Mouse (Mus musculus) Patski (cell line): Measurements from ENCODE around the gene Pwwp2b. TPM values are rescaled to one million over a fixed set of nuclear protein-coding genes. Genes with fewer than 3 reads are reported as not detected.

Experiments
- ATAC-seq: fragments of 100-300 bp; one replicate; pipeline ENCODE4 v1.8.0; 2021
- CTCF ChIA-PET: fragments of 350-600 bp; sonication (Branson Sonifier 250); formaldehyde crosslinking; loops from one replicate; lab custom pipeline; 2022; ENCODE audit warnings: inconsistent platforms; lab: Charles Lee
- POLR2A ChIA-PET: fragments of 350-600 bp; sonication (Branson Sonifier 250); formaldehyde crosslinking; loops from one replicate; lab custom pipeline; 2022; ENCODE audit warnings: antibody characterized with exemption, inconsistent platforms; lab: Charles Lee
- DNase-seq: peaks from one replicate; pipeline ENCODE4 v3.0.0-alpha.2; 2011; ENCODE audit warnings: low read depth, low spot score
- H3K27me3 ChIP-seq: fragments of 371-371 bp; one replicate; pipeline ENCODE4 v1.5.1; 2021
- CTCF ChIP-seq: fragments of 100-300 bp; IDR thresholded peaks from one replicate; pipeline ENCODE4 v1.5.1; 2021
- in situ Hi-C: fragments of 300-500 bp; cut with MboI; formaldehyde crosslinking; loops from 3 replicates; pipeline ENCODE4 v1.11.1; 2018; ENCODE audit warnings: low pct_unique_long_range_greater_than_20kb, mixed read lengths
- polyA plus RNA-seq: library from polyadenylated mRNA; unstranded; gene quantifications from one replicate; pipeline ENCODE4 v1.2.3, GENCODE M21; 2021

Pwwp2b gene
- polyA plus RNA-seq, 1 experiment from 2014 or later = 11.6 TPM

- no peaks in the 10 kb centered on the region for H3K27me3 ChIP-seq
- ATAC-seq (no peak), DNase-seq (no peak)
- ChIA-PET POLR2A (no interaction called here), CTCF (interaction anchor here (1.2 to 2.1 kb wide), 2 partner anchors 9 to 78 kb away, joined by 3 to 9 read pairs; no protein-coding TSS in a partner anchor)
- no peak for TF ChIP-seq CTCF
- in situ Hi-C loops = loop anchor here (25.0 kb wide), 1 partner anchor 384 kb away; the partner anchor contains the start of genes Mapk1ip1 and Ppp2r2d
These were observed 27.2 kb upstream of the Pwwp2b start for GRCm38 (mm10) chr7:139221072-139221471.

DNA sequence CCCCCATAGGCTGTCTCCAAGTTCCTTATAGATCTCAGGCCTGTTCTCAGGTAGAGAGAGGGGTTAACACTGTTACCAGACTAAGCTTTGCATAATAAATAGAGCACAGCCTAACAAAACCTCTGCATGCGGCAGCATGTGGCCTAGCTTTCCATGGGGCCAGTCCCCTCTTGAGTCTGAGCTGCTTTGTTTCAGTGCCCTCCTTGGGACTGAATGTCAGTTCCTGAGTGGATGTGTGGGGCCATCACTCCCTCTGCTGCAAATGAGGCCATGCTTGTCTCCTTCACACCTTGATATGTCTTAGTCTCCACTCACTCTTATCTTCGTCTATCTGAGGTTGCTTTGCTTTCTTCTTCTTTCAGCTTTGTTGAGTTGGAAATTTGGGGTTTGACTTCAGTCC, 26.4 kb upstream of the Pwwp2b start:
- in situ Hi-C loops = loop anchor here (25.0 kb wide), 1 partner anchor 385 kb away; the partner anchor contains the start of genes Mapk1ip1 and Ppp2r2d
- ChIA-PET POLR2A (no interaction called here), CTCF (interaction anchor here (1.1 kb wide), 1 partner anchor 81 kb away, joined by 4 read pairs; no protein-coding TSS in a partner anchor)
- no peak for DNase-seq
- ATAC-seq = no peak
- TF ChIP-seq CTCF = no peak
- no peaks in the 10 kb centered on the region for H3K27me3 ChIP-seq

DNA sequence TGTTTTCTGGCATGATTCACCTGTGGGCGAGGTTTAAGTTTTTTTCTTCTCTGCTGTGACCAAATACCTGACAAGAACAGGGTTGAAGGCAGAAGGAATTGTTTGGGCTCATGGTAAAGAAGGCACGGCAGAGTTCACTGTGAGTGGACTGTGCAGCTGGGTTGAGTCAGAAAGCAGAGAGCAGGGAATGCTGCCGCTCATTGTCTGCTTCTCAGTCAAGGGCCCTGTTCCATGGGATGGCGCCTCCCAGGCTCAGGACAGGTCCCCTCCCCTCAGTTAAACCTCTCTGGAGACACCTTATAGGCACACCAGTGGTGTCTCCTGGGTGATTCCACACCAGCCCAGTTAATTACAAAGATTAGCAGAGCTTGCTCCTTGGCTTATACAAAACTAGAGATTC, 25.9 kb upstream of the Pwwp2b start:
- no peak for ATAC-seq
- DNase-seq = no peak
- in situ Hi-C loops = loop anchor here (25.0 kb wide), 1 partner anchor 385 kb away; the partner anchor contains the start of genes Mapk1ip1 and Ppp2r2d
- ChIA-PET CTCF (interaction anchor here (1.1 kb wide), 1 partner anchor 81 kb away, joined by 4 read pairs; no protein-coding TSS in a partner anchor), POLR2A (no interaction called here)
- no peaks in the 10 kb centered on the region for H3K27me3 ChIP-seq
- TF ChIP-seq CTCF = no peak

DNA sequence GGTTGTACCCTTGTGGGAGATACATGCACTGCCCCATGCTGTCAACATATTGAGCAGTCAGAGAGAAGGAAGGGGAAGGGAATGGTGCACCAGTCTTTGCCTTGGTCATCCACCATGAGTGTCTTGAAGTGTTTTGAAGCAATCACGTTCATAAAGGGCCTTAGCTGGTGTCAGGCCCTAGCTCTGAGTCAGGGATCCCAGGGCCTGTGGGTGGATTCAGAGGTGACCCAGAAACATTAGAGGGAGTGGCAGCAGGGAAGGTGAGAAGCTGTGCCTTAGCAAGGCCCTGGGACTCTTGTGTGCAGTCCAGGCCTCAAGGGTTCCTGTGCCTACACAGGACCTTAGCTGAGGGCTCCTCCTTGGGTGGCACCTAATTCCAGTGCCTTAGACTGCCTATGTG, 24.2 kb upstream of the Pwwp2b start:
- H3K27me3 ChIP-seq = no peaks in the 10 kb centered on the region
- CTCF ChIA-PET = interaction anchor here (1.2 to 2.7 kb wide), 3 partner anchors 10 to 252 kb away, joined by 3 to 13 read pairs (median 10); no protein-coding TSS in a partner anchor
- TF ChIP-seq CTCF = no peak
- no peak for DNase-seq
- in situ Hi-C loops = loop anchor here (25.0 kb wide), 1 partner anchor 387 kb away; the partner anchor contains the start of genes Mapk1ip1 and Ppp2r2d
- POLR2A ChIA-PET = interaction anchor here (0.7 kb wide), 1 partner anchor 23 kb away, joined by 3 read pairs; no protein-coding TSS in a partner anchor
- ATAC-seq = no peak

- CTCF ChIA-PET = interaction anchor here (0.8 to 2.7 kb wide), 5 partner anchors 9 to 251 kb away, joined by 3 to 13 read pairs (median 3); no protein-coding TSS in a partner anchor
- no peaks in the 10 kb centered on the region for H3K27me3 ChIP-seq
- no peak for TF ChIP-seq CTCF
- in situ Hi-C loops = loop anchor here (5.0 to 25.0 kb wide), 2 partner anchors 363 to 387 kb away; partner anchors contain the start of genes Mapk1ip1 and Ppp2r2d
- ATAC-seq (no peak), DNase-seq (no peak)
- POLR2A ChIA-PET = interaction anchor here (0.7 kb wide), 1 partner anchor 22 kb away, joined by 3 read pairs; no protein-coding TSS in a partner anchor
These were observed 23.6 kb upstream of the Pwwp2b start for GRCm38 (mm10) chr7:139224725-139225124.

- no peak for TF ChIP-seq CTCF
- in situ Hi-C loops = loop anchor here (5.0 kb wide), 1 partner anchor 361 kb away; no protein-coding TSS in a partner anchor
- no peak for ATAC-seq
- ChIA-PET POLR2A (interaction anchor here (0.7 to 1.2 kb wide), 2 partner anchors 12 to 13 kb away, joined by 3 read pairs; partner anchors contain the start of gene Stk32c), CTCF (interaction anchor here (2.7 kb wide), 1 partner anchor 72 kb away, joined by 13 read pairs; no protein-coding TSS in a partner anchor)
- no peaks in the 10 kb centered on the region for H3K27me3 ChIP-seq
- no peak for DNase-seq
These were observed 21.9 kb upstream of the Pwwp2b start for GRCm38 (mm10) chr7:139226416-139226815.

- ATAC-seq = no peak
- POLR2A ChIA-PET = interaction anchor here (1.2 to 1.7 kb wide), 2 partner anchors 69 to 70 kb away, joined by 3 to 6 read pairs; no protein-coding TSS in a partner anchor
- CTCF ChIA-PET = interaction anchor here (0.8 to 3.1 kb wide), 2 partner anchors 9 to 70 kb away, joined by 3 to 13 read pairs; no protein-coding TSS in a partner anchor
- in situ Hi-C loops = loop anchor here (5.0 kb wide), 1 partner anchor 359 kb away; no protein-coding TSS in a partner anchor
- no peak for TF ChIP-seq CTCF
- no peak for DNase-seq
- no peaks in the 10 kb centered on the region for H3K27me3 ChIP-seq
These were observed 19.7 kb upstream of the Pwwp2b start for GRCm38 (mm10) chr7:139228447-139229171.

DNA sequence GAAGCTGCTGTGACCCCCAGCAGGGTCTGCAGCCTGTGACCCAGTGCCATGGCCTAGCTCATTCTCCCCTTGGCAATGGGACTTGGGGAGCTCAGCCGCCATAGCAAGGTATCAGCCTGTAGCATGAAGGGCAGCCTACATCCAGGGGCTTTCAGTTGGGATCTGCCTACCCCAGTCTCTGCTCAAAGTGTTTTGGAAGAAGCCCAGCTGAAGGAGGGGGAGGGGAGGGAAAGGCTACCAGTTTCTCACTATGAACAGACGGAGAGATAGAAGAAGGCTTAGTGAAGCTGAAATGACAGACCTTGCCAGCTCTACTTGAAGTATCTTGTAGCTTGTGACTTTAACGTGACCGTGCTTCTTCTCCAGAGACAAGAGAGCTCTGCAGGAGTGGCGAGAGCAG, 18.4 kb upstream of the Pwwp2b start:
- in situ Hi-C loops = loop anchor here (5.0 kb wide), 4 partner anchors 67 to 357 kb away; no protein-coding TSS in a partner anchor
- POLR2A ChIA-PET = interaction anchor here (1.7 kb wide), 1 partner anchor 69 kb away, joined by 6 read pairs; no protein-coding TSS in a partner anchor
- no peak for ATAC-seq

DNA sequence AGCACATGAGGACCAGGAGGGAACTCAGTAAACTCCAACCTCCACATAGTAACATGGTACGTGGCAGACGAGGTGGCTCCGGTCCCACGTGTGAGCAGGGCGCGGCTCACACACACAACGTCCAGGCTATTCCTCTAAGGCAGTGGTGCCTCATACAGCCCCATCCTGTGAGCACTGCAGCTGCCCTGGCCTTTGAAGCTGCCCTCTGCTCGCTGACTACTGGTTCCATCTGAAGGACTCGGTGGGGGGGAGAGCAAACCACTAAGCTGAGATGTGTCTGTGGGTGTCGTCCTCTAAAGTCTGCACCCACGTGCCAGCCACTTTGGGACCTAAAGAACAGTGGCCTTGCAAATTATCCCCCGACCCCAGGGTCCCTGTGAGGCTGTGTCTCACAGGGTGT, 18.0 kb upstream of the Pwwp2b start:
- ChIA-PET CTCF (interaction anchor here (0.8 to 3.1 kb wide), 4 partner anchors 10 to 111 kb away, joined by 3 to 13 read pairs (median 4); no protein-coding TSS in a partner anchor), POLR2A (interaction anchor here (1.7 kb wide), 1 partner anchor 69 kb away, joined by 6 read pairs; no protein-coding TSS in a partner anchor)
- in situ Hi-C loops = loop anchor here (5.0 kb wide), 3 partner anchors 67 to 247 kb away; no protein-coding TSS in a partner anchor
- ATAC-seq (no peak), DNase-seq (no peak)
- no peak for TF ChIP-seq CTCF
- H3K27me3 ChIP-seq = no peaks in the 10 kb centered on the region

More for the DNA sequence above, 18.4 kb upstream of the Pwwp2b start:
- CTCF ChIA-PET = interaction anchor here (0.8 to 3.1 kb wide), 4 partner anchors 10 to 110 kb away, joined by 3 to 13 read pairs (median 4); no protein-coding TSS in a partner anchor
- no peaks in the 10 kb centered on the region for H3K27me3 ChIP-seq
- DNase-seq = no peak
- TF ChIP-seq CTCF = no peak
